Mouse (Mus musculus) MEL (cell line): Measurements from ENCODE around the gene Myo1h. TPM values are rescaled to one million over a fixed set of nuclear protein-coding genes. Genes with fewer than 3 reads are reported as not detected.

Experiments used
- DNase-seq: peaks from one replicate; pipeline ENCODE4 v3.0.0; 2011; ENCODE audit warnings: low read depth, low spot score
- H3K27ac ChIP-seq: 2 replicates; pipeline ENCODE4 v1.5.1; 2012; ENCODE audit warnings: low read depth, mild to moderate bottlenecking, control low read depth, low read length, moderate library complexity; ENCODE audit not compliant: control insufficient read depth
- H3K27me3 ChIP-seq, 2 experiments: fragments of 150-350 bp in 1 of 2; sonication (generic) in 1 of 2; 2 replicates each; pipeline ENCODE4 v1.6.1; 2012; ENCODE audit warnings: low read length in 2 of 2, mild to moderate bottlenecking in 2 of 2, improper control_type of control experiment in 1 of 2, moderate library complexity in 1 of 2; ENCODE audit not compliant: insufficient read depth in 2 of 2, control insufficient read depth in 1 of 2
- H3K36me3 ChIP-seq, 2 experiments: 2 replicates each; pipeline ENCODE4 v1.6.1; 2012 to 2014; ENCODE audit warnings: low read length in 2 of 2, improper control_type of control experiment in 1 of 2, inconsistent platforms in 1 of 2, mild to moderate bottlenecking in 1 of 2; ENCODE audit not compliant: insufficient read depth in 2 of 2, control insufficient read depth in 1 of 2
- H3K4me1 ChIP-seq, 2 experiments: fragments of 150-350 bp in 1 of 2; sonication (generic) in 1 of 2; 2 replicates each; pipeline ENCODE4 v1.6.1; 2012; ENCODE audit warnings: low read length in 2 of 2, improper control_type of control experiment in 1 of 2, mild to moderate bottlenecking in 1 of 2; ENCODE audit not compliant: insufficient read depth in 2 of 2, control insufficient read depth in 1 of 2
- H3K4me3 ChIP-seq, 2 experiments: fragments of 150-350 bp in 1 of 2; sonication (generic) in 1 of 2; 2 replicates each; pipeline ENCODE4 v1.5.1; 2012; ENCODE audit warnings: low read depth in 2 of 2, low read length in 2 of 2, mild to moderate bottlenecking in 2 of 2, moderate library complexity in 2 of 2, control low read depth in 1 of 2, improper control_type of control experiment in 1 of 2; ENCODE audit not compliant: control insufficient read depth in 1 of 2, insufficient read depth in 1 of 2
- H3K79me2 ChIP-seq: 2 replicates; pipeline ENCODE4 v1.6.1; 2012; ENCODE audit warnings: mild to moderate bottlenecking, low read length, moderate library complexity; ENCODE audit not compliant: control insufficient read depth, poor library complexity, insufficient read depth
- H3K9ac ChIP-seq: 2 replicates; pipeline ENCODE4 v1.6.1; 2012; ENCODE audit warnings: low read depth, mild to moderate bottlenecking, control low read depth, low read length, moderate library complexity; ENCODE audit not compliant: control insufficient read depth, poor library complexity, severe bottlenecking
- H3K9me3 ChIP-seq: fragments of 150-350 bp; sonication (generic); replicated peaks from 2 replicates; pipeline ENCODE4 v1.6.1; 2012; ENCODE audit warnings: mild to moderate bottlenecking, low read length, improper control_type of control experiment, moderate library complexity; ENCODE audit not compliant: insufficient read depth
- BHLHE40 ChIP-seq: IDR thresholded peaks from 2 replicates; pipeline ENCODE4 v1.6.1; 2012; ENCODE audit warnings: low read depth, mild to moderate bottlenecking, inconsistent platforms, low read length, improper control_type of control experiment, borderline replicate concordance
- CHD1 ChIP-seq: IDR thresholded peaks from 2 replicates; pipeline ENCODE4 v1.6.1; 2012; ENCODE audit warnings: low read depth, mild to moderate bottlenecking, inconsistent platforms, low read length, improper control_type of control experiment
- E2F4 ChIP-seq: IDR thresholded peaks from 2 replicates; pipeline ENCODE4 v1.6.1; 2011; ENCODE audit warnings: low read depth, low read length, improper control_type of control experiment, borderline replicate concordance
- ELF1 ChIP-seq: IDR thresholded peaks from 2 replicates; pipeline ENCODE4 v1.6.1; 2014; ENCODE audit warnings: low read depth, mild to moderate bottlenecking, inconsistent platforms, low read length, improper control_type of control experiment, moderate library complexity
- EP300 ChIP-seq, 2 experiments: IDR thresholded peaks; 2 replicates each; pipeline ENCODE4 v1.6.1; 2011; ENCODE audit warnings: improper control_type of control experiment in 2 of 2, low read length in 2 of 2, low read depth in 1 of 2, mild to moderate bottlenecking in 1 of 2
- ETS1 ChIP-seq: IDR thresholded peaks from 2 replicates; pipeline ENCODE4 v1.6.1; 2012; ENCODE audit warnings: low read depth, mild to moderate bottlenecking, inconsistent platforms, low read length, improper control_type of control experiment, moderate library complexity
- GATA1 ChIP-seq: IDR thresholded peaks from 2 replicates; pipeline ENCODE4 v1.6.1; 2011; ENCODE audit warnings: low read depth, low read length, improper control_type of control experiment
- HCFC1 ChIP-seq: IDR thresholded peaks from 2 replicates; pipeline ENCODE4 v1.6.1; 2012; ENCODE audit warnings: low read depth, mild to moderate bottlenecking, inconsistent platforms, low read length, improper control_type of control experiment, moderate library complexity
- JUND ChIP-seq: IDR thresholded peaks from 2 replicates; pipeline ENCODE4 v1.6.1; 2011; ENCODE audit warnings: low read depth, mild to moderate bottlenecking, improper control_type of control experiment, low read length
- KAT2A ChIP-seq: conservative IDR thresholded peaks from 2 replicates; pipeline ENCODE4 v1.6.1; 2012; ENCODE audit warnings: low read depth, low read length, improper control_type of control experiment, inconsistent platforms
- MAFK ChIP-seq: IDR thresholded peaks from 2 replicates; pipeline ENCODE4 v1.6.1; 2011; ENCODE audit warnings: low read depth, mild to moderate bottlenecking, low read length, improper control_type of control experiment, borderline replicate concordance
- MAX ChIP-seq: IDR thresholded peaks from 2 replicates; pipeline ENCODE4 v1.6.1; 2011; ENCODE audit warnings: low read length, improper control_type of control experiment
- MAZ ChIP-seq: IDR thresholded peaks from 2 replicates; pipeline ENCODE4 v1.6.1; 2012; ENCODE audit warnings: low read depth, mild to moderate bottlenecking, inconsistent platforms, low read length, improper control_type of control experiment
- MYC ChIP-seq: IDR thresholded peaks from 2 replicates; pipeline ENCODE4 v1.6.1; 2011; ENCODE audit warnings: low read depth, mild to moderate bottlenecking, low read length, improper control_type of control experiment, moderate library complexity
- POLR2A ChIP-seq, 2 experiments: IDR thresholded peaks; 2 replicates each; pipeline ENCODE4 v1.6.1; 2011 to 2012; ENCODE audit warnings: low read length in 2 of 2, mild to moderate bottlenecking in 2 of 2, control low read depth in 1 of 2, improper control_type of control experiment in 1 of 2, low read depth in 1 of 2, moderate library complexity in 1 of 2; ENCODE audit not compliant: control insufficient read depth in 1 of 2, insufficient read depth in 1 of 2, poor library complexity in 1 of 2
- POLR2AphosphoS2 ChIP-seq: IDR thresholded peaks from 2 replicates; pipeline ENCODE4 v1.6.1; 2011; ENCODE audit warnings: low read length, improper control_type of control experiment
- POLR2AphosphoS5 ChIP-seq: IDR thresholded peaks from 2 replicates; pipeline ENCODE4 v1.6.1; 2012; ENCODE audit warnings: low read depth, borderline replicate concordance, mild to moderate bottlenecking, inconsistent platforms, low read length, moderate library complexity, mixed read lengths
- RAD21 ChIP-seq: IDR thresholded peaks from 2 replicates; pipeline ENCODE4 v1.6.1; 2011; ENCODE audit warnings: mild to moderate bottlenecking, low read depth, low read length, improper control_type of control experiment
- RCOR1 ChIP-seq: IDR thresholded peaks from 2 replicates; pipeline ENCODE4 v1.6.1; 2012; ENCODE audit warnings: low read depth, mild to moderate bottlenecking, inconsistent platforms, low read length, improper control_type of control experiment
- TAL1 ChIP-seq: IDR thresholded peaks from 2 replicates; pipeline ENCODE4 v1.6.1; 2012; ENCODE audit warnings: mild to moderate bottlenecking, inconsistent platforms, low read length, moderate library complexity, mixed read lengths
- TBP ChIP-seq: IDR thresholded peaks from 2 replicates; pipeline ENCODE4 v1.8.0; 2011; ENCODE audit warnings: low read depth, low read length, improper control_type of control experiment
- TCF12 ChIP-seq: IDR thresholded peaks from 2 replicates; pipeline ENCODE4 v1.6.1; 2014; ENCODE audit warnings: low read depth, mild to moderate bottlenecking, inconsistent platforms, low read length, improper control_type of control experiment, moderate library complexity
- UBTF ChIP-seq: IDR thresholded peaks from 2 replicates; pipeline ENCODE4 v1.6.1; 2012; ENCODE audit warnings: low read depth, mild to moderate bottlenecking, inconsistent platforms, low read length, improper control_type of control experiment, moderate library complexity, borderline replicate concordance; ENCODE audit not compliant: insufficient read depth
- USF2 ChIP-seq, 2 experiments: IDR thresholded peaks; 2 replicates each; pipeline ENCODE4 v1.6.1; 2011 to 2012; ENCODE audit warnings: improper control_type of control experiment in 2 of 2, low read length in 2 of 2, borderline replicate concordance in 1 of 2, inconsistent platforms in 1 of 2, low read depth in 1 of 2, mild to moderate bottlenecking in 1 of 2; ENCODE audit not compliant: insufficient read depth in 1 of 2
- polyA plus RNA-seq, 2 experiments: library from polyadenylated mRNA; stranded (reverse) in 1 of 2; unstranded in 1 of 2; fragments of >175 nt in 1 of 2; fragments of >200 nt in 1 of 2; gene quantifications; 2 replicates each; pipeline versions ENCODE4 v1.2.1 to v1.2.4; 2012; ENCODE audit warnings: low replicate concordance in 2 of 2, low read depth in 1 of 2; ENCODE audit not compliant: insufficient read length in 2 of 2, insufficient read depth in 1 of 2, missing spikeins in 1 of 2
- total RNA-seq: library from RNA; depleted of rRNA; stranded (reverse); fragments of 300-350 nt; gene quantifications from 2 replicates; pipeline ENCODE4 v1.2.3, GENCODE M21; 2012

Myo1h gene
- total and polyA plus RNA-seq, 3 experiments = 0.33 to 4.6 TPM; not detected in 1

DNA sequence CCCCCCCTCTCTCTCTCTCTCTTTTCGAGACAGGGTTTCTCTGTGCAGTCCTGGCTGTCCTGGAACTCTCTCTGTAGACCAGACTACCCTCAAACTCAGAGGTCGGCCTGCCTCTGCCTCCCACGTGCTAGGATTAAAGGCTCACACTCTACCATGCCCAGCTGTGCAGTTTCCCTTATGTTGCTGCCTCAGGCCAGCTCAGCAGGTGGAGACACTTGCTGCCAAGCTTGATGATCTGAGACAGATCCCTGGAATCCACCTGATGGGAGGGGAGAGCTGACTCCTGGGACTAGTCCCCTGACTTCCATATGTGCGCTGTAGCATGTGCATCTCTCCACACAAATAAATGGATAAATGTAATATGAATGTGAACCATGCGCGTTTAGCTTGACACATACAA is 14.2 kb downstream of the Myo1h start:
- Histone ChIP-seq H3K9me3 (no peaks in the 10 kb centered on the region), H3K4me1 (peaks cover 3% of the 10 kb centered on the region in 2 experiments; a peak in 3 of 4 replicates), H3K9ac (no peak overlapping the region), H3K79me2 (no peaks in the 10 kb centered on the region), H3K36me3 (no peaks in the 10 kb centered on the region; a peak in 1 of 4 replicates), H3K4me3 (no peak overlapping the region), H3K27me3 (peaks cover 0 to 4% of the 10 kb centered on the region in 2 experiments; a peak in 1 of 4 replicates), H3K27ac (no peak overlapping the region)
- TF ChIP-seq MAFK = no peak
- no peak for TF ChIP-seq POLR2AphosphoS5
- DNase-seq = no peak

DNA sequence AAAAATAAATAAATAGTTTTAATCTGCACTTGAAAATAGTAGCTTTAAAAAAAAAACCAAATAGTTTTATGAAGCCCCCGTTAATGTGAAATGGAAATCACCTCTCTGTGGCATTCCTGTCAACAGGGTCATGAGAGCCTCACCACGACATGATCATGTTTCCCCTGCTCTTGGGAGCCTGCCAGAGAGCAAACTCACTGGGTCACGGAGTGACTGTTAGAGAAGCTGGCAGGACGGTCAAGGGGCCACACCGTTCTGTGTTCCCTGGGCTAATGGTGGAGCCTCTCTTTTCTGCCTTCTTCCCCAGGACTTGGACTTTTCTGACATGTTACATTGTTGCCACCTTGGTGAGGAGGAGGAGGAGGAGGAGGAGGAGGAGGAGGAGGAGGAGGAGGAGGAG is 17.5 kb downstream of the Myo1h start:
- Histone ChIP-seq H3K9ac (no peak overlapping the region), H3K4me3 (no peak overlapping the region), H3K9me3 (no peaks in the 10 kb centered on the region), H3K79me2 (no peaks in the 10 kb centered on the region), H3K36me3 (no peaks in the 10 kb centered on the region), H3K4me1 (no peaks in the 10 kb centered on the region), H3K27ac (no peak overlapping the region), H3K27me3 (peaks cover 0 to 4% of the 10 kb centered on the region in 2 experiments; a peak in 1 of 4 replicates)
- TF ChIP-seq RAD21 = no peak
- no peak for TF ChIP-seq TAL1
- TF ChIP-seq KAT2A = no peak
- TF ChIP-seq JUND = no peak
- TF ChIP-seq MAZ = no peak
- no peak for DNase-seq

DNA sequence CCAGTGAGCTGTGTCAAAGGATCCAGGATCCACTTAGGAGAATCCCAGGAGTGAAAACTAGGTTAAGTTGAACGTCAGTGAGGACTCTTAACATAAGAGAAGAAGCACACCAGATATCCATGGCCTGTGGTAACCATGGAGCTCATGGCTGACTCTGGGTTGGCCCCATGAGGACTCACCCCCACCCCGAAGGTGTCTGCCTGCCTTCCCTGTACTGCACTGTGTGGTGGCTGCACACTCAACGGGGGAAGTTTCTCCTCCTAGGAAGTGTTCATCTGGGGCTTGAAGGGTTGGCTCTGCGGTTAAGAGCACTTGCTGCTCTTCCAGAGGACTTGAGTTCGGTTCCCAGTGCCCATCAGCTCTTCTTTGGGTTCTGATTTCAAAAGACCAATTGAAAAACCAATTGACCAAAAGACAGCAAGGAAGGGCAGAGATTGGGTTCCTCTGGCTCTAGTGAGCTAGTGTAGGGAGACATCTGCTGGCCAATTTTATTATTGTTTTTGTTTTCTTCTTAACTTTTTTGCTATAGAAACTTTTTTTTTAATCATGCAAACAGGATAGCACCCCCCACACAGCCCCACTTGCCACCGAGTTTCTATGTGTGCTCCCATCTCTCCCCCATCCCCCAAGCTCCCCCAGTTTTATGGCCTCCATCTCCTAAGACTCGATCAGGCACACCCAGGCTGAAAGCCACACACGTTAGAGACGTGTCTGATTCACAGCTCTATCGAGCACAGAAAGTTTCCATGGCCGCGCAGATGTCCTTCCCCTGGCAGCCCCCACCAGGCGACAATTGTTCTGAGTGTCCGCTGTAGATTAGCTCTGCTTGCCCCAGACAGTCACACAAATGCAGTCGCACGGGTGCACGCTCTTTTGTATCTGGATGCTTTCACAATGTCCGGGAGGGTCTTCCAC is 20.1 kb downstream of the Myo1h start:
- Histone ChIP-seq H3K9ac (no peak overlapping the region), H3K79me2 (no peaks in the 10 kb centered on the region), H3K9me3 (no peaks in the 10 kb centered on the region), H3K27ac (no peak overlapping the region), H3K4me3 (no peak overlapping the region), H3K4me1 (no peaks in the 10 kb centered on the region), H3K36me3 (no peaks in the 10 kb centered on the region), H3K27me3 (no peaks in the 10 kb centered on the region)
- peak; percentile 74 for DNase-seq
- TF ChIP-seq GATA1 (no peak), MAFK (no peak), TBP (no peak), UBTF (no peak), MYC (no peak), MAZ (no peak), RAD21 (peak; percentile 96), HCFC1 (no peak), CHD1 (no peak), RCOR1 (no peak), ELF1 (no peak), POLR2AphosphoS2 (no peak), USF2 (IDR thresholded peaks at IDR 0.05; ENCODE audit: borderline replicate concordance in 1 of 2, insufficient read depth in 1 of 2, low read depth in 1 of 2, low read length in 2 of 2) (no peak), POLR2A (IDR thresholded peaks at IDR 0.05; ENCODE audit: control insufficient read depth in 1 of 2, insufficient read depth in 1 of 2, low read depth in 1 of 2, low read length in 2 of 2, poor library complexity in 1 of 2) (no peak), EP300 (IDR thresholded peaks at IDR 0.05; ENCODE audit: low read depth in 1 of 2, low read length in 2 of 2) (no peak), MAX (no peak), E2F4 (no peak), TCF12 (no peak), BHLHE40 (no peak), ETS1 (no peak)
